Mouse (Mus musculus) layer of hippocampus, adult 11-12 months (tissue): ENCODE results near the gene Sipa1l1.

Experiments used
- DNase-seq: peaks from one replicate; pipeline ENCODE4 v3.0.0; 2022; ENCODE audit warnings: low spot score

Gene Sipa1l1

GRCm38 (mm10) chr12:82338550-82338949 lies 169.4 kb downstream of the Sipa1l1 start:
- DNase-seq, result no peak

- peak; percentile 50 for DNase-seq
These were observed 170.2 kb downstream of the Sipa1l1 start for GRCm38 (mm10) chr12:82339221-82339861.

GRCm38 (mm10) chr12:82340196-82340918 lies 171.2 kb downstream of the Sipa1l1 start:
- DNase-seq, result no peak

- no peak for DNase-seq
These were observed 172.1 kb downstream of the Sipa1l1 start for GRCm38 (mm10) chr12:82341181-82341580.

GRCm38 (mm10) chr12:82341696-82342095 lies 172.6 kb downstream of the Sipa1l1 start:
- no peak for DNase-seq

GRCm38 (mm10) chr12:82350082-82350481 lies 181.0 kb downstream of the Sipa1l1 start:
- no peak for DNase-seq

GRCm38 (mm10) chr12:82350891-82351290 lies 181.8 kb downstream of the Sipa1l1 start:
- no peak for DNase-seq

- no peak for DNase-seq
These were observed 184.5 kb downstream of the Sipa1l1 start for GRCm38 (mm10) chr12:82353660-82354059.

- DNase-seq, result no peak
These were observed 186.5 kb downstream of the Sipa1l1 start for GRCm38 (mm10) chr12:82355419-82356149.

- DNase-seq, result no peak
These were observed 187.4 kb downstream of the Sipa1l1 start for GRCm38 (mm10) chr12:82356476-82356875.

GRCm38 (mm10) chr12:82357431-82357830 lies 188.3 kb downstream of the Sipa1l1 start:
- DNase-seq, result no peak

- no peak for DNase-seq
These were observed 193.7 kb downstream of the Sipa1l1 start for GRCm38 (mm10) chr12:82362796-82363195.

- DNase-seq, result no peak
These were observed 195.1 kb downstream of the Sipa1l1 start for GRCm38 (mm10) chr12:82364186-82364585.

GRCm38 (mm10) chr12:82365276-82365875 lies 196.3 kb downstream of the Sipa1l1 start:
- DNase-seq, result no peak

GRCm38 (mm10) chr12:82366754-82367153 lies 197.6 kb downstream of the Sipa1l1 start:
- DNase-seq, result no peak

GRCm38 (mm10) chr12:82367345-82367744 lies 198.2 kb downstream of the Sipa1l1 start:
- no peak for DNase-seq

- DNase-seq, result no peak
These were observed 198.9 kb downstream of the Sipa1l1 start for GRCm38 (mm10) chr12:82367986-82368385.

GRCm38 (mm10) chr12:82369402-82370160 lies 200.5 kb downstream of the Sipa1l1 start:
- no peak for DNase-seq

- no peak for DNase-seq
These were observed 202.1 kb downstream of the Sipa1l1 start for GRCm38 (mm10) chr12:82371266-82371665.

GRCm38 (mm10) chr12:82374020-82374419 lies 204.9 kb downstream of the Sipa1l1 start:
- DNase-seq, result no peak

- DNase-seq, result no peak
These were observed 213.8 kb downstream of the Sipa1l1 start for GRCm38 (mm10) chr12:82382932-82383331.

GRCm38 (mm10) chr12:82384719-82385118 lies 215.6 kb downstream of the Sipa1l1 start:
- DNase-seq, result no peak
